Mouse (Mus musculus) frontal cortex, postnatal 10 days (tissue): ENCODE measurements around the gene A930033H14Rik.
A peak's percentile ranks its signal among the peaks of the same experiment; 100 is the strongest.

ENCODE experiments used
- DNase-seq, 2 experiments: peaks; one replicate each; pipeline ENCODE4 v3.0.0; 2022; ENCODE audit warnings: low spot score in 2 of 2, mixed read lengths in 1 of 2

Gene A930033H14Rik

DNA sequence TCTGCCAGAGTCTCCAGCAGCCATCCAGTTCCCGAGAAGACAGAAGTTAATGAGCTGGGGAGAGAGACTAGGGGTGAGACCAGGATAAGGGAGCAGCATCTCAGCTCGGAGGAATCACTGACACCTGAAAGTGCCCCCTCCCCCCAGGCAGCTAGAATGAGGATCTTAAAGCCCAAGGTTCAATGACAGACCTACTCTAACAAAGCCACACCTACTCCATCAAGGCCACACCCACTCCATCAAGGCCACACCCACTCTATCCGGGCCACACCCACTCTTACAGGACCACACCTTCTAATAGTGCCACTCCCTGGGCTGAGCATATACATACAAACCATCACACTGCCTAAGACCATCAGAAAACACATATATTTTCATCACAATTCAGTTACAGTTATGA is 24.3 kb upstream of the A930033H14Rik start:
- DNase-seq: no peak

DNA sequence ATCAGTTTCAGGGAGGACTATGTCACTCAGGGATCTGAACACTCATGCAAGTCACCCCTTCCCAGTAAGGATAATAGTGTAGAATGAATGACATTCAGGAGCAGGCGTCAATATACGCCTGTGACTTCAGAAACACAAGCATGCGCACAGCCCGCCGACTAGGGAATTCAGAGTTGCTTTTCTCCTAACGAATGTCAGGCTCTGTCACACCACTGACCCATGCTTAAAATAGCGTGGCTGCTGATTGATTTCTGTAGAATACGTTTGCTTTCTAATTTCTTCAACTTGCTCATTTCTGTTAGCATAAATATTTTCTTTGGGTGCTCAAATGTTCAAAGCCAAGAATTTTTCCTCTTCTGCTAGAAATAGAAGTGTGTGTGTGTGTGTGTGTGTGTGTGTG is 13.1 kb upstream of the A930033H14Rik start:
- no peak for DNase-seq

GRCm38 (mm10) chr10:69225471-69225870 is 12.6 kb upstream of the A930033H14Rik start:
- DNase-seq: no peak

- DNase-seq: no peak
These were observed 11.4 kb upstream of the A930033H14Rik start for GRCm38 (mm10) chr10:69224276-69224675.

- DNase-seq: no peak
These were observed 10.3 kb upstream of the A930033H14Rik start for GRCm38 (mm10) chr10:69223232-69223631.

DNA sequence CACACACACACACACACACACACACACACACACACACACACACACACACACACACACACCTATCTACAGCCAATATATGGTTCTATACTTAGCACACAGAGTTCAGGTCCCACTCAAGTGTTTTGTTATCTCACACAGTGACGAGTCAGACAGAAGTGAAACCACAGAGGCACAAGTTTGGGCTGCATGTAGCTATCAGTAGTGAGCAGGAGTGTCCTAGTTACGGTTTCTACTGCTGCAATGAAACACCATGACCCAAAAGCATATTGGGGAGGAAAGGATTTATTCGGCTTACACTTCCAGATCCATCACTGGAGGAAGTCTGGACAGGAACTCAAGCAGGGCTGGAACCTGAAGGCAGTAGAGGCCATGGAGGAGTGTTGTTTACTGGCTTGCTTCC is 9.1 kb upstream of the A930033H14Rik start:
- DNase-seq: no peak

- DNase-seq: no peak
These were observed 8.2 kb upstream of the A930033H14Rik start for GRCm38 (mm10) chr10:69221148-69221547.

- no peak for DNase-seq
These were observed 7.4 kb upstream of the A930033H14Rik start for GRCm38 (mm10) chr10:69220296-69220695.

- DNase-seq: no peak
These were observed 6.4 kb upstream of the A930033H14Rik start for GRCm38 (mm10) chr10:69219289-69219626.

DNA sequence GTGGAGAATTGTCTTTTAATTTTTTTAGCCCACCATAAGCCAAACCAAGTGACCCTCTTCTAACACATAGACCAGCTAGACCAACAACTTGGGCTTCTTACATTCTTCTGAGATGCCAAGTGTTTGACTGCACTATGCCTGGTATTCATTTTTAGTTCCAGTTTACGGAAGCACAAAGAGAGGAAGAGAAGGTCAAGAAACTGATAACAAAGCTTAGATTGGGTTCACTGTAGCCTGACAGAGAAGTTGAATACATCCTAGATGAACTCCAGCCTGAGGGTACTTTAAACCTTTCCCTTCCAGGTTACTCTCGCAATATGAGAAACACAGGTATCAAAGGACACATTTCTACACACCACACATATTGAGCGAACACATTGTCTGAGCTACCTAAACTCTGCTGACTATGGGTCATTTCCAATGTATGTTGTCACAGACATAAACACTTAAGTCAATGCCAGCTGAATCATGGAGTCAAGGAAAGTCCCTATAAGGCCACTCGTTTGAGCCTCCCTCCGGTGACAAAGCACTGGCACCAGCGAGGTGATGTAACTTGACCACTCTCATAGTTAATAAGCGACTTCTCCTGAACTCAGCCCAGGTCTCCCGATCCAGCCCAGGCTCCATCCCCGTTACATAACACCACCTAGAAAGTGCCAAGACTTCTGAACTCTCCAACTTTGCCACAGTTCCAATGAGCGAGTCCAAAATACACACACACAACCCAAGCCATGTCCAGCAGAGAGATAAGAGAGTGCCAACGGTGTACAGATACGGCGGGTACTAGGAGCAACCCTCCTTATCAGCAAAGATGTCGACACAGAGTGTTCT is 5.8 kb upstream of the A930033H14Rik start:
- no peak for DNase-seq

GRCm38 (mm10) chr10:69217127-69217690 is 4.3 kb upstream of the A930033H14Rik start:
- DNase-seq: no peak

DNA sequence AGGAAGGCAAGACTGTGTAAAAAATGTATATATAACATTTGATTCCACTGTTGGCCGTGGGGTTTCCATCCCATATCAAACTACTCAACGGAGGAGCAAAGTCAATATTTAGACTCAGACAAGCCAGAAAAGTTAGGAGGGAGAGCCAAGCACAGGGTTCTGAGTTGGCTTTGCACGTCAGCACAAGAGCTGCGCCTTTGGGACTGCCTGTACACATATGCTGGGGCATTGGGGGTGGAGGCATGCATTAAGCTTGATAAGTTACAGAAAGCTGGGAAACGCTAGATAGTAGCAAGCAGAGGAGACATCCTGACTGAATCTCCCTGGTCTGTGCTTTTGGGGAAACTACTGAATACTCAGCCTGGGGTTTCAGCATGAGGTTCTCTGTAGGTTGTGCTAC is 1.1 kb upstream of the A930033H14Rik start:
- no peak for DNase-seq

DNA sequence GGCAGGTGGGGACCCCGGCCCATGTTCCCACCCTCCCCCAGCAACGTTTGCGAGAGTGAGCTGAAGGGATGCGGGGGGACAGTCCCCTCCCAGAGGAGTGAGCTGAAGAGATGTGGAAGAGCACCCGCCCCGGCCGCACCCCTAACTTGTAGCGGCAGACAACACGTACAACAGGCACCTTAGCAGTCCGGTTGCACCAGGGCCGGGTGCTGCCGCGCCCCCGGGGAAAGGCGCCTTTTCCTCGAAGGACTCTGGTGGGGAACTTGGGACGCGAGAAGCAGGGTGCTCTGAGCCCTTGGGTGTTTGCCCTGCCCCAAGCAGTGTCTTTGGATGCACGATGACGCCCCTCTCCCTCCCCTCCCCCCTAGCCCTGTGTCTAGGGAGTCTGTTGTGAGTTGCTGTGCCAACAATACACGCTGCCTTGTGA is 566 bp upstream of the A930033H14Rik start:
- DNase-seq: peak; percentile 35 to 49

GRCm38 (mm10) chr10:69211976-69212375 is 922 bp downstream of the A930033H14Rik start:
- peak in 1 of 2 experiments; percentile 18 for DNase-seq

GRCm38 (mm10) chr10:69211560-69211959 is 1.3 kb downstream of the A930033H14Rik start:
- DNase-seq: no peak

GRCm38 (mm10) chr10:69210659-69211058 is 2.2 kb downstream of the A930033H14Rik start:
- DNase-seq: no peak

DNA sequence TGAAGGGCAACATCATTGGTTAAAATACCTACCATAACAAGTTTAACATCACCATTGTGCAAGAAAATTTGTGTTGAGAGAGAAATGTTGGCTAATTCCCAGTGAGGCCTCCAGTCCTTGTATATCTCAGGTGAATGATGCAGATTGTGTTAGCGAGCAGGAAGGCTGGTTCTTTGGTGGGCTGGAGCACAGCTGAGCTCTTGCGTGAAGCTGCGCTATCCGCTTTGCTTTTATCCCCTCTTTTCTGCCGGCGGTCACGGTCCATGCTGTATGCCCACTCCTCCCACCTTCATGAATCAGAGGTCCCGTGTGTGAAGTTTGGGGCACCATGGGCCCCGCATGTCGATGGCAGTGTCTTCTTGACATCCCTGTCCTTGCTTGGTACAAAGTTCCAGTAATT is 2.9 kb downstream of the A930033H14Rik start:
- DNase-seq: no peak

GRCm38 (mm10) chr10:69208705-69209104 is 4.2 kb downstream of the A930033H14Rik start:
- DNase-seq: no peak

- DNase-seq: no peak
These were observed 4.8 kb downstream of the A930033H14Rik start for GRCm38 (mm10) chr10:69207981-69208630.

- no peak for DNase-seq
These were observed 5.4 kb downstream of the A930033H14Rik start for GRCm38 (mm10) chr10:69207481-69207880.

- DNase-seq: no peak
These were observed 6.8 kb downstream of the A930033H14Rik start for GRCm38 (mm10) chr10:69206081-69206480.

GRCm38 (mm10) chr10:69204677-69205400 is 8.1 kb downstream of the A930033H14Rik start:
- no peak for DNase-seq
